Mouse (Mus musculus): Measurements from ENCODE around the gene Plch2. TPM values are rescaled to one million over a fixed set of nuclear protein-coding genes. Genes with fewer than 3 reads are reported as not detected.

Plch2 gene
- polyA plus RNA-seq, 1 experiment from 2014 or later, result 2.1 TPM

DNA sequence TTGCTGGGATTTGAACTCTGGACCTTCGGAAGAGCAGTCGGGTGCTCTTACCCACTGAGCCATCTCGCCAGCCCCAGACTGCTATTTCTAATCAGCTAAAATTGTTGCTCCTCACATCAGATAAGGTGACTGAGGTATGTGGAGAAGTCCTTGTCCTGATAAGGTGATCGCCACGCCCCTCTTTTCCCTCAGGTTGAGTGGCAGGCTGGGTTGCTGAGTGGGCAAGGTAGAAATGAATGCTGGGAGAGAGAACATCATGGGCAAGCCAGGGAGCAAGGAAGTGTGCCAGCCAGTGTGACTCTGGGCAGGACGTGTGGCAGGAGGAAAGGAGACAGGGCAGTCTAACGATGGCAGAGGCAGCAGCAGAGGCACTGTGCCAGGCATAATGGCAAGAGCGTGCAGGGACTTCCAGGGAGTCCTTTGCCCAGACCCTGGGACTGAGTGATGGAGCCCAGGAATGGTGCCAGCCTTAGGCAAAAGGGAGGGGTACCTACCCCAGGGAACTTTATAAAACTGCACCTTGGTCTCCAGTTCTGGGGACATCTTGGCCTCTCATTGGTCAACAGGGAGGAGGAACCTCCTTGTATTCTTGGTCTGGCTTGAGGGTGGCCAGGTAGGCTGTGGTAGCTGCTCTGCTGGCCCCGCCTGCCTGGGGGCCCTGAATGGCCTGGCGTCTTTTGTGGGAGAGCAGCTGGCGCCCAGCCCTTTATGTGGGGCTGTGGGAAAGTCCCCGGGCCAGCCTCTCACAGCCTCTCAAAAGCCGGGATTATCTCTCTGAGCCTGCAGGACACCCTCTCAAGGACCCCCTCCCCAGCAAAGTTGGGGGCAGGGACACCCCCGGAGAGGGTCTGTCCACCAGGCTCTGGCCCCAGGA is 108.3 kb downstream of the Plch2 start:
- no peaks in the 10 kb centered on the region for H3K9me3 ChIP-seq (ENCODE audit: control insufficient read depth, low read length)
- peak overlapping the region; percentile 23 for H3K4me2 ChIP-seq (replicated peaks; ENCODE audit: low read depth, low read length)
- 49% methylated on average over 14 of the region's 14 CpGs for WGBS
- no peaks in the 10 kb centered on the region for H3K36me3 ChIP-seq (ENCODE audit: control insufficient read depth, insufficient read depth, low read length)
- no peak overlapping the region for H3K9ac ChIP-seq (ENCODE audit: low read depth, low read length)
- H3K4me1 ChIP-seq (replicated peaks; ENCODE audit: control insufficient read depth, insufficient read depth, low read length), result peaks cover 19% of the 10 kb centered on the region
- H3K27ac ChIP-seq (ENCODE audit: low read depth, low read length), result peak overlapping the region; percentile 81
- ATAC-seq (ENCODE audit: low FRiP score) (0 out of 2 replicates have a peak, but pooled peaks have one; percentile 15), DNase-seq (ENCODE audit: low spot score) (peak; percentile 55)
- no peak overlapping the region for H3K4me3 ChIP-seq (ENCODE audit: low read depth, low read length)
- H3K27me3 ChIP-seq (ENCODE audit: control insufficient read depth, insufficient read depth, low read length), result peaks cover 8% of the 10 kb centered on the region

DNA sequence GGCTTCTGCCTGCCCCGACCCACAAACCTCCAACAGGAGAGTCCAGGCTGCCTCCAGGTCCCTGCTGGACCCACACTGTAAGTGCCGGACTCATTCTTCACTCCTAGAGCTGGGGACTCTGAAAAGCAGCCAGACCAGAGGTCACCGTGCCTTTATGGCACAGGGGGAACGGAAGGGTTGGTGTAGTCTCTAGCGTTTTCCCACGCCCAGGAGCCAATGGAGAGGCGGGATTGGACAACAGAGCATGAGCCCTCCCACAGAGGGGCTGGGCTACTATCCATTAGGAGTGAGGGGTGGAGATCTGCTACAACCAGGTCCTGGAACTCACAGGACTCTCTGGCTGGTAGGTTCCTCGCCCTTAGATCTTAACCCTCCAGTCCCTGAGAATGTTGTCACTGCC is 110.3 kb downstream of the Plch2 start:
- H3K27ac ChIP-seq (ENCODE audit: low read depth, low read length), result peak overlapping the region; percentile 43
- 3% methylated on average over 8 of the region's 8 CpGs for WGBS
- peak overlapping the region; percentile 52 for H3K4me2 ChIP-seq (replicated peaks; ENCODE audit: low read depth, low read length)
- no peaks in the 10 kb centered on the region for H3K36me3 ChIP-seq (ENCODE audit: control insufficient read depth, insufficient read depth, low read length)
- ATAC-seq (ENCODE audit: low FRiP score), result peak; percentile 83
- H3K4me1 ChIP-seq (replicated peaks; ENCODE audit: control insufficient read depth, insufficient read depth, low read length), result peaks cover 10% of the 10 kb centered on the region; the same call in 1 of the 2 replicates
- DNase-seq (ENCODE audit: low spot score), result peak; percentile 87
- H3K9me3 ChIP-seq (ENCODE audit: control insufficient read depth, low read length), result no peaks in the 10 kb centered on the region
- H3K4me3 ChIP-seq (ENCODE audit: low read depth, low read length), result peak overlapping the region; percentile 34
- H3K9ac ChIP-seq (ENCODE audit: low read depth, low read length), result peak overlapping the region; percentile 41; the same call in 1 of the 2 replicates
- peaks cover 8% of the 10 kb centered on the region for H3K27me3 ChIP-seq (ENCODE audit: control insufficient read depth, insufficient read depth, low read length)

DNA sequence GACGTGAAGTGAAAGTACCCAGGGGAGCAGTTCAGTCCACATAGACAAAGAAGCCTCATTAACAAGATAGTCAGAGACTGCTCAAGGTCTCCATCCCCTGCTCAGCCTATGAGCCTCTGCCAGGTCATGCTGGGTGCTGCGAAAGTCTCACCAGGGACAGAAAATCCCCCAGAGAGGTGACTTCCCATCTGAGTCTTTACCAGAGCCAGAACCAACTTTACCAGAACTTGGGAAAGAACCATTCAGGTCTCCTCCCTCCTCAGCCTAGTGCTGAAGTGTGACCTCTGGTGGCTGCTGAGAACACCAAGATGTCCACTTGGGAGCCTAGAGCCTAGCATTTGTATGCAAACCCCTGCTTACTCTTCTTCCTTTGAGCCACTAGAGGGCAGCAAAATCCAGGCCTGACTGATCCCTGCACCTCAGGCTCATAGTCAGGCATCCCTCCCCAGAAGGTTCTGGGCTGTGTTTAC is 112.4 kb downstream of the Plch2 start:
- Histone ChIP-seq H3K4me1 (replicated peaks; ENCODE audit: control insufficient read depth, insufficient read depth, low read length) (peaks cover 10% of the 10 kb centered on the region; the same call in 1 of the 2 replicates), H3K4me3 (ENCODE audit: low read depth, low read length) (no peak overlapping the region), H3K9me3 (ENCODE audit: control insufficient read depth, low read length) (no peaks in the 10 kb centered on the region), H3K4me2 (replicated peaks; ENCODE audit: low read depth, low read length) (no peak overlapping the region), H3K9ac (ENCODE audit: low read depth, low read length) (no peak overlapping the region), H3K27ac (ENCODE audit: low read depth, low read length) (no peak overlapping the region), H3K36me3 (ENCODE audit: control insufficient read depth, insufficient read depth, low read length) (no peaks in the 10 kb centered on the region), H3K27me3 (ENCODE audit: control insufficient read depth, insufficient read depth, low read length) (peaks cover 3% of the 10 kb centered on the region; the same call in 1 of the 2 replicates)
- ATAC-seq (ENCODE audit: low FRiP score) (peak; percentile 66), DNase-seq (ENCODE audit: low spot score) (peak; percentile 86)
- 9% methylated on average over 2 of the region's 2 CpGs for WGBS

DNA sequence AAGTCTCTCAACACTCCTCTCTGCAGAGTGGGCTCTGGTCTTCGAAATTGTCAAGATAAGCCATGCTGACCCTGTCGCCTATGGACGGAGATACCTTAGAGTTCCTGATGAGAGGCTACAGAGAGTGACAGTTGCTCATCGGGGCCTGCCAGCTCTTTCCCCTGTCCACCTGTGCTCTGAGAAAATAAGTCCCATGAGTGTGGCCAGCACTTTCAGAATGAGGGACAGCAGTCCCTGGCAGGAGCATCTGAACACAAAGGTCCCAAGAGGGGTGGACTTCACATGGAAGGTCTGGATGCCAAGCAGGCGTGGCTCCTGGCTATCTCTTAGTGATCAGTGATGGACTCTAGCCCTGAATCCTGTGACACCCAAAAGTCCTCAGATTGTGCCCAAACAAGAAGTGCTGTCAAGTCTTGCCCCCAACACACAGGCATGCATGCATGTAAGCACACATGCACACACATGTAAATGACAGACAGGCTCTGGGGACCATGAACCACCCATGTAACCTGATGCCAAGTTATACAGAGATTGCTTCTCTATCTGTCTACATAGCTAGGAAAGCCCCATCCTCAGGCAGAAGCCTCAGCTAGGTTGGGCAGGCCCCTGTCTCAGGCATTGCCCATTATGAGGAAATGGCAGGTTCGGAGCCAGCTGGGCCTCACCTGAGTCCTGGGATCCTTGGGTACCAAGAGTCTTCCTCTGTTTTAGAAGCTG is 113.1 kb downstream of the Plch2 start:
- 92% methylated on average over 6 of the region's 6 CpGs for WGBS
- no peak overlapping the region for H3K27ac ChIP-seq (ENCODE audit: low read depth, low read length)
- no peak overlapping the region for H3K9ac ChIP-seq (ENCODE audit: low read depth, low read length)
- no peak overlapping the region for H3K4me3 ChIP-seq (ENCODE audit: low read depth, low read length)
- no peak for DNase-seq (ENCODE audit: low spot score)
- no peaks in the 10 kb centered on the region for H3K9me3 ChIP-seq (ENCODE audit: control insufficient read depth, low read length)
- no peak overlapping the region for H3K4me2 ChIP-seq (replicated peaks; ENCODE audit: low read depth, low read length)
- peaks cover 6% of the 10 kb centered on the region; the same call in 1 of the 2 replicates for H3K4me1 ChIP-seq (replicated peaks; ENCODE audit: control insufficient read depth, insufficient read depth, low read length)
- no peaks in the 10 kb centered on the region for H3K27me3 ChIP-seq (ENCODE audit: control insufficient read depth, insufficient read depth, low read length)
- no peaks in the 10 kb centered on the region for H3K36me3 ChIP-seq (ENCODE audit: control insufficient read depth, insufficient read depth, low read length)
- ATAC-seq (ENCODE audit: low FRiP score), result no peak

DNA sequence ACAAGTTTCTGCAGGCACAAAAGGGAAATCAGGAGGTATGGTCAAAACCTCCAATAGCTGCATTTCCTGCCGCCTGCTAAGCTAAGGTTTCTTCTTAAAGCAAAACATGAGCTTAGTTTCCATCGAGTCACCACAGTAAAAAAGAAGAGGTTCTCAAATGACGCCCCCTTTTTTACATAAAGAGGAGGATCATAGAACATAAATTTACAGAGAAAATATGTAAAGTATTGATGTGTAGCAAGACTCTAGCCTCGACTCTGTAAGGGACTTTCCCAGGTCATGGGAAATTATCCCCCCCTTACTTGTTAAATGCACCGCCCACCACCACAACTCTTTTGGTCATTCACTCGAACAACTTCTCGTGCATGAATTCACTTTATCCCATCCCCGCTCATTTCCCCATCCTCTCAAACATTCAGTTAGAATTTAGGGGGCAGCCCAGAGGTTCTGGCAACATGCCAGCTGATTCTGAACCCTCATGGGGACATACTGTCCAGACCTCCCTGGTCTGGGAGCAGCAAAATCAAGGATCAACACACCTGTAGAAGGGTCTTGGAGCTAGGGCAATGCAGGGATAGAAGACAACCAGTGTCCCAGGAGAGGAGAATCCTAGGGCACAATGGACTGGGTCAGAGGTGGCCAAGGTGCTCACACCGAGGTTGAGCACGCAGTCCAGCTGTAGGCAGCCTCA is 113.8 kb downstream of the Plch2 start:
- no peak overlapping the region for H3K9ac ChIP-seq (ENCODE audit: low read depth, low read length)
- ATAC-seq (ENCODE audit: low FRiP score) (no peak), DNase-seq (ENCODE audit: low spot score) (no peak)
- no peaks in the 10 kb centered on the region for H3K27me3 ChIP-seq (ENCODE audit: control insufficient read depth, insufficient read depth, low read length)
- peaks cover 6% of the 10 kb centered on the region; the same call in 1 of the 2 replicates for H3K4me1 ChIP-seq (replicated peaks; ENCODE audit: control insufficient read depth, insufficient read depth, low read length)
- no peak overlapping the region for H3K4me3 ChIP-seq (ENCODE audit: low read depth, low read length)
- no peak overlapping the region for H3K4me2 ChIP-seq (replicated peaks; ENCODE audit: low read depth, low read length)
- no peaks in the 10 kb centered on the region for H3K9me3 ChIP-seq (ENCODE audit: control insufficient read depth, low read length)
- WGBS, result 90% methylated on average over 10 of the region's 10 CpGs
- H3K27ac ChIP-seq (ENCODE audit: low read depth, low read length), result no peak overlapping the region
- H3K36me3 ChIP-seq (ENCODE audit: control insufficient read depth, insufficient read depth, low read length), result no peaks in the 10 kb centered on the region

DNA sequence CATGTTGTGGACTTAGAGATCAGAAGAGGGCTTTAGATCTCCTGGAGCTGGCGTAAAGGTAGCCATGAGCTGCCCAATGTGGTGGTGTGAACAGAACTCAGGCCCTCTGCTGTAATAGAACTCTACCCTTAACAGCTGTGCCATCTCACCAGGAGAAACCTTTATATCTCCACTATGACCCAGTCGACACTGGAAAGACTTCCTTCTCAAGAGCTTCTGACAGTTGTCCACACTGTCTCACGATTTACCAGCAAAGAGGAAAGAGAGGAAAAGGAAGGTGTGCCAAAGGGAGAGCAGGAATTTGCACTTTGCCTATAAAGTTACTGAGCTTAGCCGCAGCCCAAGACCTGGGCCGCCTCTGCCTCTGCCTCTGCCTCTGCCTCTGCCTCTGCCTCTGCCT is 114.8 kb downstream of the Plch2 start:
- WGBS, result 93% methylated on average over 5 of the region's 5 CpGs
- no peaks in the 10 kb centered on the region for H3K36me3 ChIP-seq (ENCODE audit: control insufficient read depth, insufficient read depth, low read length)
- no peaks in the 10 kb centered on the region for H3K27me3 ChIP-seq (ENCODE audit: control insufficient read depth, insufficient read depth, low read length)
- no peak overlapping the region for H3K4me2 ChIP-seq (replicated peaks; ENCODE audit: low read depth, low read length)
- no peak overlapping the region for H3K4me3 ChIP-seq (ENCODE audit: low read depth, low read length)
- ATAC-seq (ENCODE audit: low FRiP score), result no peak
- H3K9ac ChIP-seq (ENCODE audit: low read depth, low read length), result no peak overlapping the region
- no peak overlapping the region for H3K27ac ChIP-seq (ENCODE audit: low read depth, low read length)
- no peak for DNase-seq (ENCODE audit: low spot score)
- peaks cover 6% of the 10 kb centered on the region; the same call in 1 of the 2 replicates for H3K4me1 ChIP-seq (replicated peaks; ENCODE audit: control insufficient read depth, insufficient read depth, low read length)
- H3K9me3 ChIP-seq (ENCODE audit: control insufficient read depth, low read length), result no peaks in the 10 kb centered on the region

DNA sequence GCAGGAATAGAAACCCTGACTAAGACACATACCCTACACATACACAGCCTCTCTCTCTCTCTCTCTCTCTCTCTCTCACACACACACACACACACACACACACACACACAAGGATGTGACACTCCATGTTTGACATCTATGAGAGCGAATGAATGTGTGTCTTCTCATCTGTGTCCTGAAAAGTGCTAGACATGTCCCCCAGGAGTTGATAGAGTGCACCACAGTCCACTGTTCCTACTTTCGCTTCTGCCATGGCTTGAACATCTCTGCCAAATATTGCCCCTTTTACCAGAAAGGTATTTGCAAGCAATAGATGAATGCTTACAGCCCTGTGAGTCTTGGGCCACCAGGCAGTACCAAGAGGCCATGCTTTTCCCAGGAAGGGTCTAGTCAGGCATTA is 116.4 kb downstream of the Plch2 start:
- 87% methylated on average over 2 of the region's 2 CpGs for WGBS
- DNase-seq (ENCODE audit: low spot score) (no peak), ATAC-seq (ENCODE audit: low FRiP score) (no peak)
- Histone ChIP-seq H3K4me1 (replicated peaks; ENCODE audit: control insufficient read depth, insufficient read depth, low read length) (0 out of 2 replicates have a peak, but pooled peaks cover 2% of the 10 kb centered on the region), H3K9ac (ENCODE audit: low read depth, low read length) (no peak overlapping the region), H3K4me2 (replicated peaks; ENCODE audit: low read depth, low read length) (no peak overlapping the region), H3K27me3 (ENCODE audit: control insufficient read depth, insufficient read depth, low read length) (no peaks in the 10 kb centered on the region), H3K9me3 (ENCODE audit: control insufficient read depth, low read length) (no peaks in the 10 kb centered on the region), H3K36me3 (ENCODE audit: control insufficient read depth, insufficient read depth, low read length) (no peaks in the 10 kb centered on the region), H3K27ac (ENCODE audit: low read depth, low read length) (no peak overlapping the region), H3K4me3 (ENCODE audit: low read depth, low read length) (no peak overlapping the region)

DNA sequence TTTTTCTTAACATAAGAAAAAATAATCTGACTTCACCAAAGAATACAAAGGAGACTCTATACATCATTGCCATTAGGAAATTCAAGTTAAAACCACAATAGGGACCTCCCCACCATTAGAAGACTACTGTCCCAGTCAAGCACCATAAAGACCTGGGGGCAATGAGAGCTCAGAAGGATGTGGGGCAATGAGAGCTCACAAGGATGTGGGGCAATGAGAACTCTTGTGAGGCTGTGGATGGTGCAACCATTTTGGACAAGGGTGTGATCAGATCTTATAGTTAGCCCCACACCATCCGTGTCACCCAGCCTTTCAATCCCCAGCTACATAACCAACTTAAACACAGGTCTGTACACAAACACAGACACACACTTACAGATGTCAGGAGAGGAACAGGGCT is 118.8 kb downstream of the Plch2 start:
- H3K27ac ChIP-seq (ENCODE audit: low read depth, low read length), result no peak overlapping the region
- H3K9ac ChIP-seq (ENCODE audit: low read depth, low read length), result no peak overlapping the region
- H3K4me1 ChIP-seq (replicated peaks; ENCODE audit: control insufficient read depth, insufficient read depth, low read length), result no peaks in the 10 kb centered on the region
- H3K4me2 ChIP-seq (replicated peaks; ENCODE audit: low read depth, low read length), result no peak overlapping the region
- WGBS, result 76% methylated on average over 1 of the region's 1 CpGs
- H3K4me3 ChIP-seq (ENCODE audit: low read depth, low read length), result no peak overlapping the region
- H3K27me3 ChIP-seq (ENCODE audit: control insufficient read depth, insufficient read depth, low read length), result no peaks in the 10 kb centered on the region
- DNase-seq (ENCODE audit: low spot score), result no peak
- no peaks in the 10 kb centered on the region for H3K36me3 ChIP-seq (ENCODE audit: control insufficient read depth, insufficient read depth, low read length)
- H3K9me3 ChIP-seq (ENCODE audit: control insufficient read depth, low read length), result no peaks in the 10 kb centered on the region
- ATAC-seq (ENCODE audit: low FRiP score), result no peak
